Mouse (Mus musculus): ENCODE measurements around the gene Hesx1.

- no peak for TF ChIP-seq HCFC1 (IDR thresholded peaks at IDR 0.05; ENCODE audit: low read depth, low read length)
- no peak for TF ChIP-seq TCF12 (IDR thresholded peaks at IDR 0.05; ENCODE audit: low read depth, low read length)
- no peak for TF ChIP-seq JUN (IDR thresholded peaks at IDR 0.05; ENCODE audit: insufficient read depth, low read depth, low read length)
- no peak for TF ChIP-seq PAX5 (IDR thresholded peaks at IDR 0.05; ENCODE audit: low read length)
- TF ChIP-seq EP300 (IDR thresholded peaks at IDR 0.05; ENCODE audit: low read length) = no peak
Measured at GRCm38 (mm10) chr14:27024664-27025063, 30.4 kb downstream of the Hesx1 start.
